Comparison of ENCODE assay signal across 7 mouse cellular contexts in genomic region chr5:99216588-99217152, GRCm38 (mm10).
DNase-seq lines count a peak whose midpoint lies in the region; ATAC-seq and TF ChIP-seq lines count a peak whose summit lies in the region.
"Not testable (repeated sequence)": the region's sequence is repeated elsewhere in the genome, so short reads cannot be mapped to it uniquely, and the experiment has no call there.

No protein-coding gene starts in this region.

- TF ChIP-seq CTCF in liver, embryonic 14.5 days (IDR thresholded peaks at IDR 0.05; ENCODE audit: low read depth); lung, postnatal 0 days (IDR thresholded peaks at IDR 0.05): not testable (repeated sequence)

- DNase-seq in ES-CJ7 (ENCODE audit: low read depth, low spot score), result peak; percentile 12
- not testable (repeated sequence) for DNase-seq in liver, embryonic 14.5 days (ENCODE audit: low read depth in 3 of 3, low spot score in 3 of 3); lung, postnatal 0 days (ENCODE audit: low spot score)
- DNase-seq in natural killer cell, adult 2 months (ENCODE audit: low spot score in 2 of 2), result peak; percentile 2 to 42
- peak; percentile 49 for DNase-seq in testis, postnatal 10 days (ENCODE audit: low spot score)

- ATAC-seq in forebrain, embryonic 15.5 days (replicated peaks), result not testable (repeated sequence)
- ATAC-seq in hindbrain, embryonic 16.5 days, result peak; percentile 31; the same call in 1 of the 2 replicates
- 0 out of 2 replicates have a peak, but pooled peaks have one; percentile 31 for ATAC-seq in liver, embryonic 14.5 days (ENCODE audit: insufficient read depth)
- ATAC-seq in lung, postnatal 0 days, result peak; percentile 49

- not testable (repeated sequence) for H3K4me2 ChIP-seq in forebrain, embryonic 15.5 days (replicated peaks); hindbrain, embryonic 16.5 days (ENCODE audit: low read length); liver, embryonic 14.5 days (ENCODE audit: low read depth); lung, postnatal 0 days (replicated peaks; ENCODE audit: low read depth, low read length)

- peaks cover 18% of the 10 kb centered on the region; the same call in 1 of the 2 replicates for H3K4me1 ChIP-seq in forebrain, embryonic 15.5 days
- H3K4me1 ChIP-seq in hindbrain, embryonic 16.5 days (ENCODE audit: control insufficient read depth, insufficient read depth, low read depth, low read length); liver, embryonic 14.5 days (replicated peaks; ENCODE audit: control insufficient read depth in 2 of 2, insufficient read depth in 2 of 2, low read length in 1 of 2); lung, postnatal 0 days (ENCODE audit: insufficient read depth, low read depth, low read length): not testable (repeated sequence)

- H3K4me3 ChIP-seq in forebrain, embryonic 15.5 days; hindbrain, embryonic 16.5 days (ENCODE audit: low read length); liver, embryonic 14.5 days (ENCODE audit: insufficient read depth in 1 of 2, low read depth in 2 of 2, low read length in 2 of 2); lung, postnatal 0 days (ENCODE audit: low read depth, low read length): not testable (repeated sequence)

- H3K27me3 ChIP-seq in forebrain, embryonic 15.5 days; hindbrain, embryonic 16.5 days (replicated peaks; ENCODE audit: control insufficient read depth, insufficient read depth, low read length); liver, embryonic 14.5 days (ENCODE audit: control insufficient read depth, insufficient read depth, low read length); lung, postnatal 0 days (replicated peaks; ENCODE audit: insufficient read depth, low read length): not testable (repeated sequence)

- H3K9me3 ChIP-seq in forebrain, embryonic 15.5 days; hindbrain, embryonic 16.5 days (ENCODE audit: control insufficient read depth, low read length); liver, embryonic 14.5 days (ENCODE audit: control insufficient read depth, low read length); lung, postnatal 0 days (ENCODE audit: low read length): not testable (repeated sequence)

- not testable (repeated sequence) for H3K9ac ChIP-seq in forebrain, embryonic 15.5 days (replicated peaks); hindbrain, embryonic 16.5 days (ENCODE audit: low read depth, low read length); liver, embryonic 14.5 days (replicated peaks); lung, postnatal 0 days (replicated peaks; ENCODE audit: low read depth)

- 100% methylated on average over 1 of the region's 1 CpGs for WGBS in forebrain, embryonic 15.5 days
- WGBS in hindbrain, embryonic 16.5 days, result 100% methylated on average over 1 of the region's 1 CpGs
- WGBS in liver, embryonic 14.5 days (ENCODE audit: insufficient replicate concordance), result 70% methylated on average over 1 of the region's 1 CpGs
- WGBS in lung, postnatal 0 days, result 100% methylated on average over 1 of the region's 1 CpGs

- not testable (repeated sequence) for TF ChIP-seq EP300 in liver, embryonic 14.5 days (IDR thresholded peaks at IDR 0.05; ENCODE audit: low read depth); lung, postnatal 0 days (IDR thresholded peaks at IDR 0.05)

- 0 out of 2 replicates have a peak overlapping the region, but pooled peaks have one; percentile 52 for H3K27ac ChIP-seq in forebrain, embryonic 15.5 days (replicated peaks)
- not testable (repeated sequence) for H3K27ac ChIP-seq in hindbrain, embryonic 16.5 days (ENCODE audit: low read depth, low read length); liver, embryonic 14.5 days; lung, postnatal 0 days (ENCODE audit: low read length)

- H3K36me3 ChIP-seq in forebrain, embryonic 15.5 days, result peaks cover 43% of the 10 kb centered on the region
- peaks cover 20% of the 10 kb centered on the region for H3K36me3 ChIP-seq in hindbrain, embryonic 16.5 days (ENCODE audit: control insufficient read depth, insufficient read depth, low read length)
- not testable (repeated sequence) for H3K36me3 ChIP-seq in liver, embryonic 14.5 days (replicated peaks; ENCODE audit: control insufficient read depth, insufficient read depth, low read depth)
- H3K36me3 ChIP-seq in lung, postnatal 0 days (ENCODE audit: insufficient read depth, low read length), result peaks cover 44% of the 10 kb centered on the region
